Mouse (Mus musculus) ES-Bruce4 (cell line): ENCODE measurements around the gene Abhd10.

Experiments
- CTCF ChIP-seq: IDR thresholded peaks from one replicate; pipeline ENCODE4 v1.8.1; 2011; ENCODE audit warnings: low read depth, low read length
- EP300 ChIP-seq: IDR thresholded peaks from 2 replicates; pipeline ENCODE4 v1.6.1; 2011; ENCODE audit warnings: low read depth, low read length; ENCODE audit not compliant: insufficient read depth
- POLR2A ChIP-seq: IDR thresholded peaks from one replicate; pipeline ENCODE4 v1.8.1; 2011; ENCODE audit warnings: low read length; ENCODE audit not compliant: insufficient read depth

DNA sequence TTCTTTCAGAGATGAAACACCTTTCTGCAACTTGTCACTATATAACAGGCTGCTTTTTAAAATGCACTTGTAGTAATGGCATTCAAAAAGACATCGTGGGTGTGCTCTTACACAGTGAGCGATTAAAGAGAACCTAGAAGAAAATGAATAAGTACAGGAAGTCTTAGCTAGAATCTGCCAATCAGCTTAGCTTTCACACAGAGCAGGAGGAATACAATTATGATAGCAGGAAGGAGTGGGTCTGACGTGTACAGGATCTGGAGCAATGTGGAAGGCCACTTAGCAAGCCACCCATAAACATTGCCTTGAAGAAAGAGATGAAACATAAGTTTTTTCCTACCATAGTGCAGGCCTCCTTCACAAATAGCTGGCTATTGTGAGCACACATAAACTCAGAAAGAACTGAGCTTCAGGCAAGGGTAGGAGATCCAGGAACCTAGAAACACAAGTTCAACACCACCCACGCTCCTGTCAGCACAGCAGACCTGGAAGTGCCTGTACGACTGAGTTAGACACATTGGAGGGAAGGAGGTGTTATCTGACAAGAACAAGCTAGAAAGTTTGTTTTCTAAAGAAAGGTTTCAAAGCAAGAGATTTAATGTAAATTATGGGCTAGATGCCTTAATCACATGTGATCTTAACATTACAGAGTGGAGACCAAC is 28.1 kb downstream of the Abhd10 start:
- TF ChIP-seq POLR2A = no peak
- no peak for TF ChIP-seq CTCF
- no peak for TF ChIP-seq EP300
